Mouse (Mus musculus) layer of hippocampus, adult 9-11 months (tissue): Measurements from ENCODE around the gene Tcf25.

Source experiments
- DNase-seq: peaks from one replicate; pipeline ENCODE4 v3.0.0; 2022

Gene Tcf25

DNA sequence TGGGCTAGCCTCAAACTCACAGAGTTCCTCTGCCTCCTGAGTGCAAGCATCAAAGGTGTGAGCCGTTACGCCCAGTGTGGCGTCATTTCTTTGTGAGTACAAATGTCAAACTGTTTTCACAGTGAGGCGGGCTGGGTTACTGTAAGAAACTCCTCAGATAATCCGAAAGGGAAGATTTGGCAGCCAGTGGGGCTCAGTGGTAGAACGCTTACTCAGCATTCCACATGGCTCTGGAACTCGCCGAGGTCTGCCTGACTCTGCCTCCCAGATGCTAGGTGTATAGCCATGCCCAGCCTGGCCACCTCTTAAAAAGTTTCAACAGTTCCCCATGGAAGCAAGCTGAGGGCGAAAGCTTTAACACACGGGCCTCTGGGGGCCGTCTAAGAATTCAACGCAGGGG lies 21.4 kb upstream of the Tcf25 start:
- no peak for DNase-seq

DNA sequence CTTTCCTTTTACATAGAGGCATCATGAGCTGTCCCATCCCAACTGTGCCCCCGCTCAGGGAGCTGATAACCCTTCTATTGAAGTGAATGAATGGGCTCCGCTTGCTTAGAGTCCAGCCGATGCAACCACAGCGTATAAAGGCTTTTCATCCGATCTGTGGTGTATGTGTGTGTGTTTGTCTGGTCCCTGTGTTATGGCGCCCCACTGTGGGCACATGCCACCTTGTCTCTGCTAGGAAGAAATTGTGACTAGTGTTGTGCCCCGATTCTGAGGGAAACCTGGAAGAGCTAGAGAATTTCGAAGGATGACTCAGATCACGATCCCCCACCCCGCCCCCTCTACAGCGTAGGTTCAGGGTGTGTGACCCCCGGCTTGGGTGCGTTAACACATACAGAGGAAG lies 20.8 kb upstream of the Tcf25 start:
- peak; percentile 56 for DNase-seq

DNA sequence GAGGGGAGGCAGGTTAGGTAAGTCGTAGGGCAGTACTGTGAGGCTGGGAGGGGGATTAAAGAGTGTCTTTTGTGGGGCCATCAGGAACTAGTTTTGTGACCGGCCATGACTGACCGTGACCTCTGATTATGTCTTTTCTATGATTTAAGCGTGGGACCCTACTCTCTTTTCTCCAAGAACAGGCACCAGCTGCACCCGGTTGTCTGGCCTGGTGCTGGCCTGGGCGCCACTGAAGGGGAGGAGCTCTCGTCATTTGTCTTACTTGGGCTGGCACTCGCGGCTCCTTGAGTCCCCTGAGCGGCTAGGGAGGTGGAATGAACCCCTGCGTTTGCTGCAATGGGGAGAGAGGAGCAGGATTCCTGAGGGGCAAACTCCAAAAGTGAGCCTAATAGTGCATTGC lies 20.3 kb upstream of the Tcf25 start:
- DNase-seq = no peak

DNA sequence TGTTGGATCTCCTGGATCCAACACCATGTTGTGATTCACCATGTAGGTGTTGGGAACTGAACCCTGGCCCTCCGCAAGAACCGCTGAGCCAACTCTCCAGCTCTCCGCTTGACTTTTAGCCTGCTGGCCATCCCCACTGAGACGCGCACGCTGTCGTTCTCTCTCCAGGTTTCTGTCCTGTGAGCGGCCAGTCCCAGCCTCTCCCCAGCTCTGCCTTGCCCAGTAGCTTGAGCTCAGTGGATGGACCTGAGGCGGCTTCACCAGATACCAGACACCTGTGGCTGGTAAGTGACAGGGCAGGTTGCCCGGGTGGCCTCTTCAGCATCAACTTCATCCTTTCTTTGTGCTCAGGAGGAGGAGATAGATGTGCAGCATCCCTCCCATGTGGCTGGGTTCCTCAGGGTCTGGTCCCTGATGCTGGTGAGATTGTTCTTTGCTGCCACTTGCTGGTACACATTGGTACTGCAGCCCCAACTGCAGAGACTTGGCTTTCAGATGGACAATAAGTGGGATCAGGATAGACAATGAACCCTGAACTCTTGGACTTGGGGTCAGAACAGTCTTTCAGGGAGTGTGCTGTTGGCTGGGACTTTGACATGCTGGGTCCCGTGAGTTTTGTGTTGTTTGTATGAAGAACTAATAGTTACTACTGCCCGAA lies 12.3 kb upstream of the Tcf25 start:
- DNase-seq = peak; percentile 67

DNA sequence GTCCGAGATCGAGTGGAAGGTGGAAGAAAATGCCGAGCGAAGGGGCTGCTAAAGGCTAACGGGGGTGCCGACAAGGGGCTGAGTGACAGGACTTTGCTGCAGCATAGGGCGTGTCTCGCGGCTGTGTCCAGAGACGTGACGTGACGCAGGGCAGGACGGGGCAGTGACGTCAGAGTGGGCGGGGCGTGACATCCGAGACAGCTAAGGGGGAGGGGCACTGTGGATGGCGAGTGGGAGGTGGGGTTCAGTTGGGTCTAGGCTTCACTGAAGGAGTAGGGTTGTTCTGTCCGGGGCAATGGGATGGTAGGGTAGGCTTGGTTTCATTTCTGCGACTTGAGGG lies 656 bp downstream of the Tcf25 start:
- peak; percentile 93 for DNase-seq

DNA sequence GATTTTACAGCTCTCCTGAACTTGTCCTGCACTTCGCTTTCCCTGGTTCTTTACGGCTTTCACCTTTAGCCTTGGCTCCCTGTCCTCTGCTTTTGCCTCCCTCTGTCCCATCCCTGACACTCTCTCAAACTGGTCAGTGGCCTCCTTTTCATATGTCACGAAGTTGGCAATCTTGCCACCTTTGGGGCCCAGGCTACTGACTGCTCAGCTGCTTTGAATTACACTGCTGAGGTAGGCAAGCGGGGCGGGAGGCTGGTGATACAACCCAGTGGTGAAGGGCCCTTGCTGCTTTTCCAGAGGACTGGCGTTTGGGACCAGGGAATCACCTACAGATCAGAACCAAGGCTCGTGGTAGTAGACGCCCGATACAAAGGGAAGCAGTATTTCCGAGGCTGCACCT lies 2.1 kb downstream of the Tcf25 start:
- no peak for DNase-seq

DNA sequence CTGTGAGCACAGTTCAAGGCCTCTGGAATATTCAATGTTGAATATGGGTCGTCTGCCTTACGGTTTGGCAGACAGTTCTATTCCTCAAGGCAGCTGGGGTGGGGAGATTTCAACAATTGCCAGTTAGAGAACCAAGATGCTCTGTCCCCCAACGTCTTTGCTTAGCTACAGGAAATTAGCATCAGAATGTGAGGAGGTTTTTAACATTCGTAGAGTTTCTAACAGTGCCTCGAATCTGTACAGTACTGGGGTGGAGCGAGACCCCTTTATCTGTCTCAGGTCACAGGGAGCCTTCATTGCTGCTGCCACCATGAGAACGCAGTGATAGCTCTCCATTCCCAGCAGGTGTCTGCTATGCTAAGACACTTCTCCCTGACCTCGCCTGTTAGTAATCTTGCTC lies 2.6 kb downstream of the Tcf25 start:
- no peak for DNase-seq

DNA sequence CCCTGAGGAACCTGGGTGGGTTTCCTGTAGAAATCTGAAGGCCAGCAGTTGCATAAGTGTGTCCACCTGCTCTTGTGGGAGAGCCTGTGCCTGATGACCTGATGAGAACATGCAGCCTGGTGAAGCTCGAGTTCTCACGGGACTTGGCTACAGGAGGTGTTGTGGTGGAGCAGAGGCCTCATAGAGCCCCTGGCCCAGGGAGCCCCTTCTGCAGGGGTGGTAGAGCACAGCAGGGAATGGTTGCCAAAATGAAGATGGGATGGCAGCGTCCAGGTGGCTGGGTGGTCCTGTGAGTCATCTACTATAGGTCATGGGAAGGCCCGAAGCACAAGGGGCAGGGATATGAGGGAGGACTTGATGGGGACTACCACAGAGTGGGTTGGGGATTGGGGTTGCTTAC lies 8.2 kb downstream of the Tcf25 start:
- DNase-seq = no peak

DNA sequence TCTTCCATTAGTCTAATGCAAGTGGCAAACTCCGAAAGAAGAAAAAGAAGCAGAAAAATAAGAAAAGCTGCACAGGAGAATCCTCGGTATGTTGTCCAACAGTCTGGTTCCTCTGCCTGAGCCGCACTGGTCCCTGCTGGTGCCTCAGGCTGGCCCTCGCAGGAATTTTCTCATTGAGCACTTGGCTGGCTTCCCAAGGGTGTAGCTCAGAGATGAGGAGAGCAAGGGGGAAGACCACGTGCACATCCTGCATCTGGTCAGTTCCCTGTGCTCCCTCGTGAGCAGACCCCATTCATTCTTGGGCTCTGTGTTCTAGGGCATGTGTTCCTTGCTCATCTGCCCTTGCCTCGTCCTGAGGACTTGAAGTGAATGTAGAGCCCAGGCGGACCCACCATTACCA lies 9.0 kb downstream of the Tcf25 start:
- DNase-seq = no peak

DNA sequence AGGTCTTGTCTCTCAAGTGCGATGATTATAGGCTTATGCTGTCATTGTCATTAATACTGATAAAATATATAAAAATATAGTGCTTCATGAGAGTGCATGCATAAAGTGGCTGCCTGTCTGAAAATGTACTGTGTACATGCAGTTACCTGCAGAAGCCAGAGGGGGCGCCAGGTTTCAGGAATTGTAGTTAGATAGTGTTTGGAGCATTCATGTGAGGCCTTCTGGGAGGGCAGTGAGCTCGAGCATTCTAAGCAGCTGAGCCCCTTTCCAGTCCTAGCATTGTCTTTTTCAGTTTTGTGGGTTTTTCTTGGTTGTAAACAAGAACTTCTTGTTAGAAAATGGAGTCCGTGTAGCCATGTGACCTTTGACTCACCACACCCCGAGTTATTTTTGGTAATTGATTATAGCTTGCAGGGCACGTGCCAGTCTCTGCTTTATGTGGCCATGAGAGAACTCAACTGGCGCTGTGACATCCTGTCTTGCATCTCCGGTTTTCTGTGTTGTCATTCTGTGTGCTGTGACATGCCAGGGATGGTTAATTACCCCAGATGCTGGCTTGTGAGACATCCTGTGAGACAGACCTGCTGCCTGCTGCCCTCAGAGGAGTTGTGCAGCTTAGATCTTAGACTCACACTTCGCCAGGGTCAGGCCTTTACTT lies 11.5 kb downstream of the Tcf25 start:
- no peak for DNase-seq

DNA sequence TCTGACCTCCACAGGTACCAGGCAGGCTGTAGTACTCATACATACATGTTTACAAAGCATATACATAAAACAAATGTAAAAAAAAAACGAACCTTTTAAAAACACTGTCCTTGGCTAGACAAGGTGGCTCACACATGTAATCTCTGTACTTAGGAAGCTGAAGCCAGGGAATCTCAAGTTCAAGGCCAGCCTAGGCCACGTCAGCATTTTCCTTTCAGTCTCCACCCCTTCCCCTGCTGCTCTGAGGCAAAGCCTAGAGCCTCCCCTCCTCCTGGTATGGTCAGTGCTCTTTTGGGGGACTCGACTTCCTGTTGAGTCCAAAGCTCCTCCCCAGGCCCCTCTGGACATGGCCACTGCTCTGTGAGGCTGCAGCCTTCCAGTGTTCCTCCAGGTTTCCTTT lies 13.5 kb downstream of the Tcf25 start:
- DNase-seq = no peak

DNA sequence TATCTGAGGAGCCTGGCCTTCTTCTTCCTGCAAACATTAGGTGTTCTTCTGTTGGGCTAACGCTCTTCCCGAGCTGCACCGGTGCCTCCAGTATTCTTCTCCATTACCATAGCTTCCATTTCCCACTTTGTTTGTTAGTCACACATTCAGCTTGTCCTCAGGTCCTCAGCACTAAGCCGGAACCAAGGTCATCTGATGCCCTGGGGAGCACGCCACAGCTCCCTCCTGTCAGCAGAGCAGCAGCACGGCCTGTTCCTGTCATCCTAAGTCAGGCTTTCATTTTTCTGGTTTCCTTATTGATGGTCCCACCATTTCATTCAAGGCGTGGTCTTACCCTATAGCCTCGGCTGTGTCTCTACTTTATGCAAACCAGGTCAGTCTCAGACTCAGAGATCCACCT lies 14.2 kb downstream of the Tcf25 start:
- DNase-seq = no peak

DNA sequence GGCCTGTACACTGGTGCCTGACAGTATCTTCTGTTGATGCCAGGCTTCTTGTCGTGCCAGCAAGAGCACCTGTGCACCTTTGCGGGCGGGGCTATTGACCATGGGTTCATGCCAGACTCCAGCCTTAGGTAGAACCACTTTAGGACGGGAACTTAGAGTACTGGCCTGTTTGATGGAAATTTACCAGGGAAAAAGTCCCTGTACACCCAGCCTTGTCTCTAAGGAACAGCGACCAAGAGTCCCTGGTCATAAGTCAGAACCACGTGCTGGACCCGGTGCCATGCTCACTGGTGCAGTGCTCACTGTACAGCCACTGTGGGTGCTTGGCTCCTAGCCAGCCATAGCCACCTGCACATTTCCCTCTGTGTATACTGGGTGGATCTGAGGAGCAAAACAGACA lies 15.5 kb downstream of the Tcf25 start:
- no peak for DNase-seq

DNA sequence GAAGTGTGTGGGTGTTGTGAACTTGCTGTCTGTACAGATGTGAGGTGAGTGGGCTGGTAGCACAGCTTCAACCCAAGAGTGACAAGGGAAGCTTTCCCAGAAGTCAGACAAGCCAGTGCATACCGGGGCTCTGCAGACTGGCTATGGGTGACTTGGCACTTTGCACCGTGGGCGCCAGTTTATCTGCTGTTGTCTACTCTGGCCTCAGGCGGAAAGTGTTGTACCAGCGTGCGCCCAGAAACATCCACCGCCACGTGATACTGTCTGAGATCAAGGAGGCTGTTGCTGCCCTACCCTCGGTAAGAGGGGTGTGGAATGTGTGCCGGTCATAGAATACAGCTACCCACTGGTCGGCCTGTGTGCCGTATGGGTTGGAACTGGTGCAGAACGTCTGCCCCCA lies 24.8 kb downstream of the Tcf25 start:
- no peak for DNase-seq

DNA sequence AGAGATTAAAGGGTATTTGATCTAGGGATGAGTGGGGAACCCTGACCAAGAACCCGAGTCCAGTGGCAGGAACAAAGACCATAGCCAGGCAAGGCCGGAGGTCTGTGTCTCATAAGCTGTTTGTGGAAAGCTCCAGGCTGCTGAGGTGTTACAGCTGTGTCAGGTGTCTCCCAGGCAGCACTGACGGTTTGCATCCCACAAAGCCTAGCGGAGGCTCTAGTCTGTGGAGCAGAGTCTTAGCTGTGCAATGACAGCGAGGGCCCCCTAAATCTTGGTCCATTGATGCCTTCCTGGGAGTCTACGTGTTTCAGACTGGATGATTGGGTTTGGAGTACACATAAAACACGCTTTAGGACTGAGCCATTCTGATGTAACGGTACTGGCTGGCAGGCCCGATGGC lies 28.4 kb downstream of the Tcf25 start:
- no peak for DNase-seq

DNA sequence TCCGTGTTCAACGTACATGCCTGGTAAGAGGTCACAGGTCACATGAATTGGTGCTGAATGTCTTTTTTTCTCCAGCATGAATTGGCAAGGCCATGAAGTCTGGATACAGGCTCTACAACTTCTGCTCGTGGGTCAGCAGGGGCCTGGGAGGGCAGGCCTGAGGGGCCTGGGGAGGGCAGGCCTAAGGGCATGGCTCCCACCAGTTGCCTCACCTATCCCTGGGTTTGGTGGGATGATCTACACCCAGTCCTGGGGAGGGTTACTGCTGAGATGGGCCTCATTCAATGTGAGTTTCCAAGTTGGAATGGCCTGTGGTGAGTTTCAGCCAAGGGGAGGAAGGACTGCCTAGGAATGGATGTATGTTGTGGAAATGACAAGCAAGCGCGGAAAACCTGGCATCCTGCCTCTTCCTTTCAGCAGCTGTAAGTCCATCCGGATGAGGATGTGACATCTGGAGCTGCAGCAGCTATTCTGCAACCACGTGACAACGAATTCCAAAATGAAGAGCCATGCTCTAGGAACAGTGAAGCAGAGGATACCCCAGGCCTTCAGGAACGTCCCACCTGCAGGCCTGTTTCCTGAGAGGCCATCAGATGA lies 29.3 kb downstream of the Tcf25 start:
- no peak for DNase-seq

DNA sequence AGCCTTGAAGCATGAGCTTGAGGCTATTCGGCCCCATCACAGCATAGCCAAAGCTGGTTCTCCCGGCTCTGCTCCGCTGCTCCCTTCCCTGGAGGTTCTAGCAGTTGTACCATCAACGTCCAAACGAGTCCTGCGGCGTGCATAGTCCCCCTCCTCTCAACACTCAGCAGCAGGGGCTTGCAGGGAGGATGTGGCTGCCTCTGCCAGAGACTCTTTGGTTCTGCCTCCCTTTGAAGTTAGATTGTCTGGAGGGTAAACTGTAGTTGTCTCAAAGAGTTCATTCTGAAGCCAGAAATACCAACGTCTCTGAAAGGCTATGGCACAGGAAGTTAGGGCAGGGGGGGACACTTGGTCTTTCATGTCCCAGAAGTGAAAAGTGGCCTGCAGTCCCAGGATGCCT lies 31.0 kb downstream of the Tcf25 start:
- DNase-seq = no peak

DNA sequence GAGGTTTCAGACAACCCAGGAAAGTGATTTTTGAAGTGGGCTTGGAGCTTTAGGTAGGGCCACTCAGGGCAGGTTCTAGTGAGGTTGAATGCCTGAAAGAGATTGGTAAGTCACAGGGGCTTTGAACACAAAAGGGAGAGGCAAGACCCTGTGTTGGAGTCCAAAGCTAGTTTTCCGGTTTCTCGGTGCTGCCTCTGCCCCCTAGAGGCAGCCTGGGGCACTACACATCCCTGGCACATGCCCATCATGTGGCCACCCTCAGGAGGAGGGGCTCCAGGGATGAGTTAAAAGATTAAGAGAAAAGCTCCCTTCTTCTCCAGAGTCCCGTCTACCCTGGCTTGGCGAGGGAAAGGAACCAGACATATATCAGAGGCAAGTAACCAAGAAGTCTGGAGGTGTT lies 33.2 kb downstream of the Tcf25 start, which contains the start of gene Mc1r:
Mc1r (plus strand) TSS at position 322 of the 400 bp plus-strand sequence.
- DNase-seq = peak; percentile 57

DNA sequence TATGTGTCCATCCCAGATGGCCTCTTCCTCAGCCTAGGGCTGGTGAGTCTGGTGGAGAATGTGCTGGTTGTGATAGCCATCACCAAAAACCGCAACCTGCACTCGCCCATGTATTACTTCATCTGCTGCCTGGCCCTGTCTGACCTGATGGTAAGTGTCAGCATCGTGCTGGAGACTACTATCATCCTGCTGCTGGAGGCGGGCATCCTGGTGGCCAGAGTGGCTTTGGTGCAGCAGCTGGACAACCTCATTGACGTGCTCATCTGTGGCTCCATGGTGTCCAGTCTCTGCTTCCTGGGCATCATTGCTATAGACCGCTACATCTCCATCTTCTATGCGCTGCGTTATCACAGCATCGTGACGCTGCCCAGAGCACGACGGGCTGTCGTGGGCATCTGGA lies 34.1 kb downstream of the Tcf25 start:
- no peak for DNase-seq

DNA sequence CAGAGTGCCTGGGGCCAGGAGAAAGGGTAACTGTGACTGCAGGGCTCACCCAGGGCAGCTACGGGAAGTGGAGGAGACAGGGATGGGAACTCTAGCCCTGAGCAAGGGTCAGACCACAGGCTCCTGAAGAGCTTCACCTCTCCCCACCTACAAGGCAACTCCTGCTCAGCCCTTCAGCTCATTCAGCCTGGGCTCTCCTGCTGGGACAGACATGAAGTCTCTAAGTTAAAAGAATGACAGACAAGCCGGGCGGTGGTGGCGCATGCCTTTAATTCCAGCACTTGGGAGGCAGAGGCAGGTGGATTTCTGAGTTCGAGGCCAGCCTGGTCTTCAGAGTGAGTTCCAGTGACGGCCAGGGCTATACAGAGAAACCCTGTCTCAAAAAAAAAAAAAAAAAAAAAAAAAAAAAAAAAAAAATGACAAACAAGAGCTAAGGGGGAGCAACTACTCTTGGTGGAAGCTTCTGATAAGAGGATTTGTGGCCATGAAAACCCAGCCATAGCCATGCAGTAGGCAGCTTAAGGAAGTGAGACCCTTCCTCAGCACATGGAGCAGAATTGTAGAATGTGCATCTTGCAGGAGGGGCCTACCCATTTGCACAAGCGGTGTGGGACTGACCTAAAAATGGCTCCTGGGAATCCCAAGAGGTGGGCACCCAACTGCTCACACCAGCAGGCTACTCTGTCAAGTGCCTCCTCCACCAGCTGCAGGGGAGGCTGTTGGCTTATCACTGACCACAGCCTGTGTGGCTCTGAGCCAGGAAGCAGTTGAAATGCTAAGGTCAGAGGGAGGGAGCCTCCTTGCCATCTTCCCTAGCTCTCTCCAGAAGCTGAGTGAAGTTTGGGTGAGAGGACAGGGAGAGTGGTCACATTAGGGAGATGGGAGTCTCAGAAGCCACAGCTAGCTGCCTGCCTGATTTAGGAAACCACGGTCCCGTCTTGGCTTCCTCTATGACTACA lies 35.3 kb downstream of the Tcf25 start:
- no peak for DNase-seq

DNA sequence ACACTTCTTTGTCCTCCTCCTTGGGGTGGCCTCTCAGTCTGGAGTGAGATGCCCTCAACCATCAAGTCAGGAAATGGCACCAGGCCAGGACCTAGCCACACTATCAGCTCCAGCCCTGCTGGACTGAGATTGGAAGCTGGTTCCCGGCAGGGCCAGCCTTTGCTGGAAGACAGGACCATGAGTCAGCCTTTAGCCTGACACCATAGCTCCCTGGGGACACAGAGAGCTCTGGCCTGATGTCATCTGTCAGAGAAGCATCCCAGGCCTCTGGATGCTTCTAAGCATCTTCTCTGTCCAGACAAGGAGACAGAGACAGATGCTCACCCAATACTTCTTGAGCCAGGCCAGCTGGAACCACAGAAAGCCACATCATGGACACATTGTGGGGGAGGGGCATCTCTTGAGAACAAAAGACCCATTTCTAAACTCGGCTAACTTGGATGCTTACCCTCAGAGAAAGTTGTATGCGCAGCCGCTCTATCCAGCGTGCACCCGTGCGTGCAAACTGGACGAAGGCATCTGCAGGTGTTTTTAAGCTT lies 36.6 kb downstream of the Tcf25 start:
- DNase-seq = peak; percentile 73

DNA sequence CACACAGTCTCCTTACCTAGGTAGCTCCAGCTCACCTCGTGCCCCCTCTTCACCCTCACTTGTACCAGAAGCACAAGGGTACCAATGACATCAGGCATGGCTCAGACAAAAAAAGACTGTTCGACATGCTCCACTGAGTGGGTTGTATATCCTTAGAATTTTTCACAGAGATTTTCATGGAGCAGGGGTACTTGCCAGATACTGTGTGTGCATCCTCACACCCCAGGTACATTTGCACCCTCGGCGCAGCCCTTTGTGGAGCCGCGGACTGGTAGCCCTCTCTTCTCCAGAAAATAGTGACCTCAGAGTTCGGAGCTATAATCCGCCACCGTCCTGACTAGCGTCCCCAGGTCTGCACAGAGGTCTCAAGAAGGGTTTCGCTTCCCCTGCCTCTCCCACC lies 37.2 kb downstream of the Tcf25 start:
- no peak for DNase-seq

DNA sequence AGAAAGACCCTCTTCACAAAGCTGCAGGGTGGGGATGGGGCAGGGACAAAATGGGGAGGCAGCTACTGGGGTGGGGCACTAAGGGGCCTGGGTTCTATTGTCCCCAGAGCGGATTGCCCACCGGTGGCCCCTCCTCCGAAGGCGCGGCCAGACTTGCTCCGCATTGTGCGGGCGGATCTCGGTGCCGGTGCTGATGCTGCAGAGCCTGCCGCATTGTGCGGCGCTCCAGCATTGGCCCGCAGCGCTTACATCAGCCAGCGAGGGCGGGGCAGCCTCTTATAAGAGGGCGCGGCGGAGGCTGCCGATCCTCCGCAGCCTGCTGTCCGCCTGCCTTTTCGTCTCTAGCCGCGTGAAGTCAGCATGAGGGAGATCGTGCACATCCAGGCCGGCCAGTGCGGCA lies 37.7 kb downstream of the Tcf25 start, which contains the start of gene Tubb3:
Tubb3 (plus strand) TSS at position 179 of the 400 bp plus-strand sequence.
- peak; percentile 92 for DNase-seq
